Mouse (Mus musculus) CH12F3 (cell line): ENCODE results near the gene Papola.

ENCODE experiments used
- in situ Hi-C: fragments of 300-500 bp; cut with MboI; formaldehyde crosslinking; loops from 2 replicates; pipeline ENCODE4 v1.14.3; 2020; ENCODE audit warnings: low sequenced_read_pairs

Gene Papola

DNA sequence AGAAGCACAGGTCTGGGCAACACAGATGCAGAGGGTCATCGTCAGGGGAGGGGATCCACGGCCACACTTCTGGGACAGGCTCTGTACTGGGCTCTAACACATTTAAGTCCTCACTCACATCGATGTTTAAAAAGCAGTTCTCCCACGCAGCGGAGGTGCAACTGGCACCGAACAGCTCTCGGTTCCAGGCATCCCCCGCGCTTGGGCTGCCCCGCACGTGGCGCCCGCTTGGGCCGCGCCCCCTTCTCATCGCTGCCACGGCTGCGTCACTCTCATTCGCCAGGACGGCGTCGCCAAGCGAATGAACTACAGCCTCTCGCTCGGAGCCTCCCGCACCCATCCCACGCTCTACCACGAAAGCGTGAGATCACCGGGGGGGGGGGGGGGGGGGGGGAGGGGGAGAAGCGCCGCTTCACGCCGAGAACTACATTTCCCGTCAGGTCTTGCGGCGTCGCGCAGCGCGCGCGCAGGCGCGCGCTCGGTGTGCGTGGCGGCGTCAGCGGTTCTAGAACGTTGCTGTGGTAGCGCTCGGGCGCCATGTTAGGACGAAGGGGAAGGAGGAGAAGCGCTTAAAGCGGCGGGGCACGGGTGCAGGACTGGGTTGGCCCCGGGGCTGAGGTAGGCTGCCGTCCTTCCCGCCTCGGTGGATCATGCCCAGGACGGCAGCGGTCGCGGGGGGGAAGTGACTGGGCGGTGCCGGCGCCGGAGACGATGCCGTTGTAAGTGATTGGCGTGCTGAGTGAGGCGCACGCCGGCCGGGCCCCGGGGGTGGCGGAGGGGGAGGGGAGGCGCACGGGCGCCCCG lies at the start of gene Papola:
TSS of gene Papola (plus strand) at position 499 of the 804 bp plus-strand sequence.
- in situ Hi-C loops = no loop called here

DNA sequence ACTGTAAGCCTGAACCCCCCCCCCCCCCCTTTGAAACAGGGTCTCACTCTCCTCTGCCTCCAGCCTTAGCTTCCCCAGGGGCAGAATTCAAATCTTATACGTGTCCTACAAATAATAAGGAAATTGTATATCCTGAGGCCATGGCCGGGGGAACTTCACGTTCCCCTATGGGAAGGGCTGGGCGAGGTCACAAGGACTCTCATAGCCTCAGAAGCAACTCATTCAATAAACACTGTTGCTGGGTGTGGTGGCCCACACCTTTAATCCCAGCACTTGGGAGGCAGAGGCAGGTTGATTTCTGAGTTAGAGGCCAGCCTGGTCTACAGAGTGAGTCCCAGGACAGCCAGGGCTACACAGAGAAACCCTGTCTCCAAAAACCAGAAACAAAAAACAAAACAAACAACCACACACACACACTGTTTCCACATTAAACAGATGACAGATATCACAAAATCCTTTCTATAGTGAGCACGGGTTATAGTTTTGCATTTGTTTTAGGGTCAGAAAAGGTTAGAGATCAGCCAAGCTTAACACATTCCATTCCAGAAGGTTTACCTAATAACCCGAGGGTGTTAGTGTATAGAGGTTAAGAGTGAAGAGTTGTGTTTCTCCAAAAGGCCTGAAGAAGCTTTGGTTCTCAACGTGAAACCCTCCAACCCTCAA lies 49.1 kb upstream of the Papola start:
- in situ Hi-C loops = no loop called here

DNA sequence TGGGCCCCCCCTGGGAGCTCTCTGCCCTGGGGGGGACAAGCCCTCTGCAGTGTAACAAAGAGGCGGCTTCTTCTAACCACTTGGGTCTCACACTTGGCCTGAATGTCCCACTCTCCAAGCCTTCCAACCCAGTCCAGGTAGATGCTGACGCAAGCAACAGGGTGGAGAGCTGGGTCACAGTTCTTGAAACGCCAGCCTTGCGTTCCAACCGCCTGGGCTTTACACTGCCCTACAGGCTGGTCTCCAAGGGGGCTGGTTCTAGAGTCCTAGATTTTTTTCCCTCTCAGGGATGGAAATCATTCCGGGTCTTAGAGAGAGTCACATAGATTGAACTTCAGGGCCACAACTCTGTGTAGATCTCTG lies 48.6 kb upstream of the Papola start:
- in situ Hi-C loops = no loop called here

DNA sequence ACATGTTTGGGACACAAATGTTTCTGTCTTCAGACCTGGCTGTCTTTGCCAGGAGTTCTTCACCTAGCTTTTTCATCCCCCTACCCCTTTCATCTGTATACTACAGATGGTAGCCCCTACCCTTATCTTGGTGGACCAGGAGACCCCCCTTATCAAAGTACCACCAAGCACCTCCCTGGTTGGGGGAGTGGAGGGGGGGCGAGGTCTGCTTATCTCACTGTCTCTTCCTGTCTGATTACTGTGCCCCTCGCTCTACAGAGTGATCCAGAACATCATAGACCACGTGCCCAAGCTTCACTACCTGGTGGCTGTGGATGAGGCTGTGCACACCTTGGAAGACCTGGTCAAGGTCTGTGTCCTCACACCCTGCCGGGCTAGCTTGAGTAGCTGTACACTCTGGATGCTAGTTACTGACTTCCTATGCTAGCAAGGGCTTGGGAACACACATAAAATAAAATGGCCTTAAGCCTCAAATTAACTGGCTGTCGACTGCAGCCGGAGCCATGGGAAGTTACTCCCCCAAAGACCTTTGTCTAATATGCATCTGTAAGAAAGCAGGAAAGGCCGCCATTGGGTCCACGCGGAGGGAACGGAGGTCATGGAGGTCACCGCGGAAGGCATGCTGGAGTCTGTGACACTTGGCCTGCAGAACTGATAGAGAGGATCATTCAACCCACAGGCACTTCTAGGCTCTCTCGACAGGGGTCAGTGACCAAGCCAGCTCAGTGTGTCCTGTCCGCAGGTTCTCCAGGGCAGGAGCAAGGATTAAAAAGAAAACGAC lies 46.0 kb upstream of the Papola start:
- in situ Hi-C loops = no loop called here

DNA sequence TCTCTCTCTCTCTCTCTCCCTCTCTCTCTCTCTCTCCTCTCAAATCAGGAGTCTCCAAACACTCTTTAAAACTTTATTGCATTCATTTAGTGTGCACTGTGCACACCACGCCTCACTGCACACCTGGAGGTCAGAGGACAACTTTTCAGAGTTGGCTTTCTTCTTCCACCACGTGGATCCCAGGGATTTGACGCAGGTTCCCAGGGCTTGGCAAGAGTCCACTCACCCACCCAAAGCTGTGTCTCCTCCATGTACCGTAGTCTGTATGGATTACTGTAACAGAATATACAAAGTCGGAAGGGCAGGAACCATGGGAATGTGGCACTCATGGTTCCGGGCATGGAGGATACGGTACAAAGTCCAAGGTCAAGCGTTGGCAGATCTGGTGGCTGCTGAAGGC lies 44.8 kb upstream of the Papola start:
- in situ Hi-C loops = no loop called here

DNA sequence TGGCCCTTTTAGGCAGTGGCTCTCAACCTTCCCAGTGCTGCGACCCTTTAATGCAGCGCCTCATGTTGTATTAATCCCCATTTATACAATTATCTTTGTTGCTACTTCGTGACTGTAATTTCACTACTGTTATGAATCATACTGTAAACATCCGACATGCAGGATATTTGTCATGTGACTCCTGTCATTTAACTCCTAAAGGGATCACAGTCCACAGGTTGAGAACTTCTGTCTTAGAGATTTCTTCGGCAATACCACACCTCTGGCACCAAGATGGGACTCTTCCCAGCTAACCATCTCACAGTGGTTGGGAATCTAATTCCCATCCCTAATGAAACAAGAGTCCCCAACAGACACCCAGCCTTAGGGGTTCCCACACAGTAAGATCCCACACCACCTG lies 36.4 kb upstream of the Papola start:
- in situ Hi-C loops = no loop called here

DNA sequence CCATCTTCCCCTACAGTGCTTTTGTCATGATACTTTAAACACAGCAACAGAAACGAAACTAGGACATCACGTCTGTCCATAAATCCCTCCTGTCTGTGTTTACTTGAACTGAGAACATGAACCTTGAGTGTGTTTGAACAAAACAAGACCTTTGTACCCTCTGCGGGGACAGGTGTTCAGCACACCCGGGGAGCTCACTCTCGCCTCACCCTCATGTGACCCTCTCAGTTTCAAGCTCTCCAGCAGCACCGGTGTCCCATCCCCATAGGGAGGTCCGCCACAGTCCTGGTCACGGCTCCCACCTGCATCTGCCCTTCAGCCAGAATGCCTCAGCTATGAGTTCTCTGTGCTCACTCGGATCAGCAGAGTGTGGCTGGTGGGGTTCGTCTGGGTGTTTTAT lies 30.7 kb upstream of the Papola start:
- in situ Hi-C loops = no loop called here

DNA sequence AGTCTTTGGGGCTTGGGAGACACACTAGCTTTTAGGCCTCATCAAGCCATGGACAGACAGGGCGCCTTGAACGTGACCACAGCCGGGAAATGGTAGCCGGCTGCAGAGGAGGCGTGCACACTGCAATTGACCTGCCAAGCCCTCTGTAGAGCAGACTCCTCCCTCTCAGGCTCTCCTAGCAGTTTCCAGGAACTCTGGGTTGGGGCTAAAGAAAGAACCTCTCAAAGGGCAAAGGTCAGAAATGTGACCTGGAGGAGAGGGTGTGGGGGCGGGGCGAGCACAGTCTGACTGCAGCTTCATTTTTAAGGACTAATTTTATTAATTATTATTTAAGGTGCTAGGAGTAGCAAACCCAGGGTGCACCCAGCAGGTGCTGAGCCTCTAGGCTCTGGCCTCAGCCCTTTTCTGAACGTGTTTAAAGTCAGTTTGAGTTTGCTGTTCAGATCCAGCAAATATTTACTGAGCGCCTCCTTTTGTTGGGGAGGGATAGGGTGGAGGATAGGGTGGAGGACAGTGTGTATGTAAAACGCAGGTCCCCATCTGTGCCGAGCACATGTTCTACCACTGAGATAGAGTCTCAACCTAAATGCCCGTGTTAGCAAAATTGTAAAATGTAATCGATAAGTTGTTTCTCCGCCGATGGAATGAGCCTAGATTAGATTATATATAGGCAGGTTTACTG lies 26.5 kb upstream of the Papola start:
- in situ Hi-C loops = no loop called here

DNA sequence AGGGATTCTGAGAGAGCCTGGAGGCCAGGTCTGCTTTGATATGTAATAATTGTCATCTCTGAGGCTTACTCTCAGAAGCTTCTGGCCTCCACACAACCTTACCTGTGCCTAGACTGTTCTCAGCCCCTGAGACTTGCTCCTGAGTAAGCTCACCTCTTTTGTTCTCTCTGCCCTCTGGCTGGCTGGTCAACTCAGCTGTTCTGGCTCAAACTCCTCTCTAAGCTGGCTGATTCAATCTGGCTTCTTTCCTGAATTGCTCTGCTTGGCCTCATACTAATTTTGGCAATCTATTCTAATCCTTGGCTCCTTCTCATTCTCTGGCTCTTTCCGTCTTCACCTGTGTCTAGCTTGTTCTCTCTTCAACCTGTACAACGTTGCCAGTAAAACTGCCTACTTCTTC lies 25.6 kb upstream of the Papola start:
- in situ Hi-C loops = no loop called here

DNA sequence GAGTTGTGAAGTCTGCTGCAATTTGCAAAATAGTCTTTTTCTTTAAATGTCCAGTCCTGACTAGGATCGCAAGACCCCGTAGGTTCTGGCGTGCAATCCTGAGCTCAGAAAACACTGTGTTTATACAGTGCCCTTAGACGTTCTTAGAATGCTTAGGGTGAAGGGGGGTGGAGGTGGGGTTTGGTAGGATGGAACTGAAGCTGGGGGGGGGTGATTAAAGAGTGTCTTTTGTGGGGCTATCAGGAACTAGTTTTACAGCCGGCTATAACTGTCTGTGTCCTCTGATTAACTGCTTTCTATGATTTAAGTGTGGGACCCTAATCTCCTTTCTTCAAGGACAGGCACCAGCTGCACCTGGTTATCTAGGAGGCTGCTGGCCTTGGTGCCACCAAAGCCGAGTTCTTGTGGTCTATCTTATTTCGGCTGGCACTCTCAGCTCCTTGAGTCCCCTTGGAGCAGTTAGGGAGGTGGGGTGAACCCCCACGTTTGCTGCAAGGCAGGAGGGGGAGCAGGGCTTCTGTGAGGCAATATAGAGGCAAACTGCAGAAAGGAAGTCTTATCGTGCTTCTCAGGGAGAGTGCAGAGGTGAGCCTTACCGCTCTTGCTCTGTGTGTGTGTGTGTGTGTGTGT lies 24.5 kb upstream of the Papola start:
- in situ Hi-C loops = no loop called here

DNA sequence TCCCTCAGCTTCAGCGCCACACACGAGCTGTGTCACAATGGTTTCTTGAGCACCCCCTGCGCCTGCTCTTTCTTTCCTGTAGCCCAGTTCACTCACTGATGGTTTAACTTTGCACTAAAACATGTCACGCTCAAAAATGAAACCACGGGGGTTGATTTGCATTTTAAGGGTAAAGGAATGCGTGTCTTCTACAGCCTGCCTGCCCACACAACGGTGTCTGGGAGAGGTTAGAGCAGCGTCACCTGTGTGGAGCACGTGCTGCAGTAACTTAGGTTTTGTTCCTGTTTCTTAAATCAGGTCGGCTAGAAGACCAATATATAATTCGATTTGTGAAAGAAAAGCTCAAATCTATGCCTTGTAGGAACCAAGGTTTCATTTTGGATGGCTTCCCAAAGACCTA lies 23.3 kb upstream of the Papola start:
- in situ Hi-C loops = no loop called here

DNA sequence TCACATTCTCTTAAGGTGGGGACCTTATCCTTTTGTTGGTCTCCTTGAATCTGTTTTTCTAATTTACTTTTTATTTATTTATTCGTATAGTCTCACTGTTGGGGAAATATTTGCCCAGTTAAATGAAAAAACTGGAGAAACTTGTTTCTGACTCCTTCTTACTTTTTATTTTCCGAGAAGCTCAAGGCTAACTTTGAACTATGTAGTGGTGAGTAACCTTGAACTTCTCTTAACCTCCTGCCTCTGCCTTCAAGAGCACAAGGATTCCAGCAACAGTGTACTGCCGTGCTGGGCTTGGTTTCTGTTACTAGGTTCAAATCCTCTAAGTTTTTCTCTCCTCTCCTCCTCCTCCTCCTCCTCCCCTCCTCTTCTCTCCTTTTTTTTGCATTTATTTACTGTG lies 22.9 kb upstream of the Papola start:
- in situ Hi-C loops = no loop called here

DNA sequence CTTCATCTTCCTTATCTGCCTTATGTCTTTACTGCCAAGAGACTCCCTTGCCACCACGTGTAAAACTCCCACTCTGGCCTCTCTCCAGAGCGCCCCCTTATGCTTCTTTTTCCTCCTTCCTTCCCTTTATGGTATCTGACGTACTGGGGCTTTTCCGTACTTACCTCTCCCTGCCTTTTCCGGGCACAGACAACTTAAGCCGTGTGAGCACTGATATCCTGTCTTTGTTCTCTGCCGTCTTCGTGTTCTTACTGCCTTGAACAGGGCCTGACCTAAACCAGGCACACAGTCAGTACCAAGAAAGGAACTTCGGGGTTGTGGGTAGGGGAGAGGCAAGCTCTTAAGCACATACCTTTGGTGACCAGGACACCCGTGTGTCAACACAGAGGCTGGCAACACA lies 14.8 kb upstream of the Papola start:
- in situ Hi-C loops = no loop called here

DNA sequence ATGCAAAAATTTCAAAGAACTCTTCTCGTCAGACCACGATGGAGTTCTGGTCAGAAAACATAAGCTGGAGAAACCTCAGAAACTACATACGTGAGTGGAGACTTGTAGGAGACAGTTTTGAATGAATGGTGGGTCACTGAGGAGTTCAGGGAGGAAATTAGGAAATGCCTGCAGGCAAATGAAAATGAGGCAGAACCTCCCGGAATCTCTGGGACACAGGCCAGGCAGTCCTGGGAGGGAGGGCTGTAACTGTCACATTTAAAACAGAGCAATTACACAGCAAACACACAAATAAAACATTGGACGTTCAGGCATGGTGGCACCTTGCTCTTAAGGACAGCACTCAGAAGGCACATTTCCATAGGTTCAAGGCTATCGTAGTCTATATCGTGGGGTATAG lies 9.6 kb upstream of the Papola start:
- in situ Hi-C loops = no loop called here

DNA sequence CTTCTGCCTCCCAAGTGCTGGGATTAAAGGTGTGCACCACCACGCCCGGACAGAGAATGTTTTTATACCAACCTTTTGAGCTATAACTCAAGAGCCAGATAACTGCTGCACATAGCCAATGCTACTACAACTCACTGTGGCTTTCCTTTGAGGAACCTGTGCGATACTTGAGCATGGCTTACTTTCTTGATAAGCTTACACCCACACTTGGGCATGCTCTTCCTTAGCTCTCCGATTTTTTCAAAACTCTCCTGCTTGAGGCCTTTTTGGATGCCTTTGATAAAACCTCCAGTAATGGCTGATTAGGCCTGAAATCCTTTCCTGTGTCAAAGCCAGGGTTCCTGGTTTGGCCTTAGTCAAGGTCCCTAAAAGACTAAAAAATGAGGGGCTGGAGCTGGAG lies 6.8 kb upstream of the Papola start:
- in situ Hi-C loops = no loop called here

DNA sequence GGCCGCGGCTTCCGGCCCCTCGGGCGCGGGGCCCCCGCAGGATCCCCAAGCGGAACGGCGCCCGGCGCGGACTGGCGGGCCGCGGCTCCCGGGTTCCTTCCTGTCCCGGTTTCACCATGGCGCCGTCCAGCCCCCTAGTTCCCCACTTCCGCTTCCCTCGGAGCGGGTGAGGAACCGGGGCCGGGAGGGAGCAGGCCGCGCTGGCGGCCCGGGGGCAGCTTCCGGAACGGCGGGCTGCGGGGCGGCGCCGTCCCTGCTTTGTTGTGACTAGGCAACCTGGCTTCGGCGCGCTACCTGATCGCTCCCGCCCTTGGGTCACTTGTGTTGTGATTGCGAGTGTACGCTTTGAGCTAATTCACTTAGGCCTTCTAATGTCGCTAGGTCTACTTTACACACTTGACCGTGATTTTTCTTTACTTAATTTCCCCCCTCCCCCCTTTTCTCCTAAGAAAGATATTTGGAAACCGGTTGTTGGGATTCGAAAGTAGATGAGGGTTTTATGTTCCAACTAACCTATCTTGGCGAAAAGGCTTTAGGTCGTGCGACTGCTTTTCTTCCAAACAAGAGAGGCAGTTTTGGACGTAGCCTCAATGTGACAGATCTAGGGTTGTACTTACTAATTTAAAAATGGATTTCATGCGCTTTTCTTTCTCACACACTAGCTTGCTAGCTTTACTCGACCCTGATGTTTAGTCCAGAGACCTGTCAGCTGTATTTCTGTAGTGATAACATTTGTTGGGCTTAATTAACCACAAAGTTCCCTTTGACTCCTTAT lies 693 bp downstream of the Papola start:
- in situ Hi-C loops = no loop called here

DNA sequence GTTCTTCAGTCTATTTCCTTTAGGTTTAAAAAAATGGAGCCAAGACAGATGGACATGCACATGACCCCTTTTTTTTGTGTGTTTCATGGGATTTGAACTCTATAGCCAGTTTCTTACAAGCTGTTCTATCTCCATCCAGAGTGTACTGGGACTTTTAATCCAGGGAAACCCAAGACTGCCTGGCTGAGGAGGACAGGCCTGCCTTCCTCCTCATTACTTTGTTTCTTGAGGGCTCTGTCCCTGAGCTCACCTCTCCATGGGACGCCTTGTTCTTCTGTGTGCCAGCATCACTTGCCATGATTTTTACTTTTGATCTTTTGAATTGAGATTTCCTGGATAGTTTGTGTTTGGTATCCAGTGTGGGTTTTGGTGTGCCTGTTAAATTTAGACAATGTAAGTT lies 1.6 kb downstream of the Papola start:
- in situ Hi-C loops = no loop called here

DNA sequence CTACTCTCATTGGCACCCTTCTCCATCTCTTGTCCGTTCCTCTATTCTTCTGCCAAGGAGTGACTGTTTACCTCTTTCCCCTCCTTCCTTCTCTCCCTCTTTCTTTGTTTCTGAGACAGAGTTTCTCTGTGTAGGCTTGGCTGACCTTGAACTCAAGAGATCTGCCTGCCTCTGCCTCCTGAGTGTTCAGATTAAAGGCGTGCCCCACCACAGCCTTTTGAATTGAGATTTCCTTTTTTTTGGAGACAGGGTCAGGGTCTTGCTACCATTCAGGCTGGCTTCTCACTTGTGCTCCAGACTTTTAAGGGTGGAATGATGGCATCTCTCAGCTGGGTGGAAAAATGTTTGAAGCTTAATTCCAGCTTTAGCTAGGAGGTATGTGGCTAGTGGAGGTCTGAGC lies 3.1 kb downstream of the Papola start:
- in situ Hi-C loops = no loop called here

DNA sequence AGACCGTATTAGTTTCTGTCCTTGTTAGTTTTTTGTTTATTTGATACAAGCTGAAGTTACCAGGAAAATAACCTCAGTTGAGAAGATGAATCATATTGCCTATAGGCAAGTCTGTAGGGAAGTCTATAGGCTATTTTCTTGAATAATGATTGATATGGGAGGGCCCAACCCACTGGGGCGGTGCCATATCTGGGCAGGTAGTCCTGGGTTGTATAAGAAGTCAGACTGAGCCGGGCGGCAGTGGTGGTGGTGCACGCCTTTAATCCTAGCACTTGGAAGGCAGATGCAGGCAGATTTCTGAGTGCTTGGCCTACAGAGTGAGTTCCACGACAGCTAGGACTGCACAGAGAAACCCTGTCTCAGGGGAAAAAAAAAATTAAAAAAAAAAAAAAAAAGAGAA lies 5.4 kb downstream of the Papola start:
- in situ Hi-C loops = no loop called here

DNA sequence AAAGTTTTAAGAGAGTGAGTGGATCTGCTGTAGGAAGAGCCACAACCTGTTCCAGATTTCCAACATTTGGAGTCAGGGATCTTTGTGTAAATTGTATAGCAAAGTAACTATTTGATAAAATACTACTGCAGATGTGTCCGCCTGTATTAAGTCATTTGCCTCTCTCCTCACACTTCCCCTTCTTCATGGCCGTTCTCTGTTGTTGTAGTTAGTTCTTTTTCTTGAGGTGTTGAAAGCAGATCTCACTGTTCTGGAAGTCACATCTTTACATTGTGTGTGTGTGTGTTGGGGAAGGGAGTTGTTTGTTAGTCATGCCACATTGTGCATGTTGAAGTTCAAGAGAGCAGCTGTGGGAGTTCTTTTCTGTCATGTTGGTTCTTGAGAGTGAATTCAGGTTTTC lies 10.4 kb downstream of the Papola start:
- in situ Hi-C loops = no loop called here
